Mouse (Mus musculus) neural tube, embryonic 15.5 days (tissue): Measurements from ENCODE around the gene Mettl3. TPM values are rescaled to one million over a fixed set of nuclear protein-coding genes. Genes with fewer than 3 reads are reported as not detected.

Experiments
- ATAC-seq: fragments of 200-750 bp; cut with Nextera tagmentation; 2 replicates; pipeline ENCODE4 v1.8.0; 2017; ENCODE audit warnings: mild to moderate bottlenecking, moderate TSS enrichment, moderate library complexity; ENCODE audit not compliant: low FRiP score
- H3K27ac ChIP-seq: fragments of 300-500 bp; sonication (generic); replicated peaks from 2 replicates; pipeline ENCODE4 v1.5.1; 2015; ENCODE audit warnings: mild to moderate bottlenecking, inconsistent platforms
- H3K27me3 ChIP-seq: fragments of 300-500 bp; sonication (generic); replicated peaks from 2 replicates; pipeline ENCODE4 v1.6.1; 2015; ENCODE audit warnings: inconsistent platforms
- H3K36me3 ChIP-seq: fragments of 300-500 bp; sonication (generic); 2 replicates; pipeline ENCODE4 v1.6.1; 2015; ENCODE audit warnings: inconsistent platforms
- H3K4me1 ChIP-seq: fragments of 300-500 bp; sonication (generic); 2 replicates; pipeline ENCODE4 v1.6.1; 2015; ENCODE audit warnings: inconsistent platforms
- H3K4me2 ChIP-seq: fragments of 300-500 bp; sonication (generic); 2 replicates; pipeline ENCODE4 v1.6.1; 2015; ENCODE audit warnings: inconsistent platforms, mild to moderate bottlenecking, moderate library complexity
- H3K4me3 ChIP-seq: fragments of 300-500 bp; sonication (generic); replicated peaks from 2 replicates; pipeline ENCODE4 v1.5.1; 2015; ENCODE audit warnings: mild to moderate bottlenecking, inconsistent platforms
- H3K9ac ChIP-seq: fragments of 300-500 bp; sonication (generic); replicated peaks from 2 replicates; pipeline ENCODE4 v1.6.1; 2015; ENCODE audit warnings: mild to moderate bottlenecking, inconsistent platforms
- H3K9me3 ChIP-seq: fragments of 300-500 bp; sonication (generic); replicated peaks from 2 replicates; pipeline ENCODE4 v1.6.1; 2016; ENCODE audit warnings: inconsistent platforms
- WGBS: fragments of 180-500 bp; shearing (Covaris S2); methylation state at CpG from one replicate; pipeline ENCODE4 v1.1.7; 2015; ENCODE audit warnings: mixed read lengths; 5-methylcytosine and 5-hydroxymethylcytosine counted together
- polyA plus RNA-seq: library from polyadenylated mRNA; unstranded; fragments of >200 nt; fragmentation: Nextera tagmentation; extraction: Ambion mirVana; gene quantifications from 2 replicates; pipeline ENCODE4 v1.2.1, GENCODE M21; 2015

Gene Mettl3
- polyA plus RNA-seq, 1 experiment from 2014 or later = 44.9 TPM

DNA sequence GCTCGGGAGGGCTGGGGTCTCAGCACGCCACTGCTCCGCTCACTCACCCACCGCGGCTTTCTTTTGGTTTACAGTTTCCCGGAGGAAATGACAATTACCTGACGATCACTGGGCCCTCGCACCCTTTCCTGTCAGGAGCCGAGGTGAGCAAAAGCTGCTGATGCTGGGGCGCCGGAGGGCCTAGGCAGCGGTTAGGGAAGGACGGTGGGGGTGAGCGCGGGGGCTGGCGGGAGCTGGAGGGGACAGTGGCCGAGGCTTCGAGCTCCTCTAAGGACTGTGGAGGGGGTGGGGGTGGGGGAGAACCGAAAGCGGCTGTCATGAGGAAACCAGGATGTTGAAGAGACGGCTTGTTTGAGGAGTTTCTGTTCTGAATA, 25.2 kb downstream of the Mettl3 start:
- Histone ChIP-seq H3K27ac (peak overlapping the region; percentile 89), H3K4me3 (peak overlapping the region; percentile 82), H3K4me2 (peak overlapping the region; percentile 61), H3K4me1 (peaks cover 23% of the 10 kb centered on the region), H3K9me3 (no peaks in the 10 kb centered on the region), H3K36me3 (peaks cover 8% of the 10 kb centered on the region), H3K27me3 (no peaks in the 10 kb centered on the region), H3K9ac (peak overlapping the region; percentile 82)
- ATAC-seq = peak; percentile 51
- WGBS = under 1% methylated on average over 21 of the region's 21 CpGs

DNA sequence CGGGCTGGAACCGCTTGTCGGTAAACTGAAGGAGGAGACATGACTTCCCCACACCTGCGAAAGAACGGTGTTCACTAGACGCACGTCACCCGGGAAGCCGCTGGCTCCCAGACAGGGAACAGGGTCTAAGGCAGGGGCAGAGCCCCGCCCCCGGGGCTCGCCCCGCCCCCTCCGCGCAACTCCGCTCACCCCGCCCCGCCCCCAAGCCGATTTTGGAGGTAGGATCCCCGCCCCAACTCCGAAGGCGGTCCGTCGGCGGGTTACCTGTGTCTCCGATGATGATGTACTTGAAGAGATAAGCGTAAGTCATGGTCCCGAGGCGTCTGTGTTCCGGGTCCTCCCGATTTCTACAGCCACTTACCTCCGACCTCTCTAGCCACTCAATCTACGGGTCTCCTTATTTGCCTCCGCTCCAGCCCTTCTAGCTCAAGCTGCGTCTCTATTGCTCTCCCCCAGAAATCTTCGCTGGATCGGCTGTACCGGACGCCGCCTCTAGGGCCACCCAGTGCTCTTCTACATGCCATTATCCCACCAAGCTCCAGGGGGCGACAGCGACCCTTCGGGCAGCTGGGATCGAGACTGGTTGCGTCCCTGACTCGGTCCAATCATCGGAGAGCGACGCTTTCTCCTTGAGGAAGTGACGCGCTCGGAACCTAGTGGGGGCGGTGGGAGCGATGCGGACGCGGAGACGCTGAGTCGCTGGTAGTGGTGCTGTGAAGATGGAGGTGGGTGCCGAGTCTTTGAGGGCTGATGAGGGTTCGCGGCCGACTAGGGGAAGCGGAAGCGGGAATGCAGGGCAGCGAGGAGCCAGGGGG, 25.8 kb downstream of the Mettl3 start, which contains the start of the genes Tox4 and Rab2b:
Gene Tox4 (plus strand): TSS at position 215 of the 815 bp plus-strand sequence.
Gene Rab2b (minus strand): TSS at position 614 of the 815 bp plus-strand sequence.
- peak; percentile 97 for ATAC-seq
- under 1% methylated on average over 65 of the region's 66 CpGs for WGBS
- peak within 1 kb of the TSS; percentile 89 for H3K27ac ChIP-seq
- peak within 1 kb of the TSS; percentile 82 for H3K9ac ChIP-seq
- peaks cover 23% of the 10 kb centered on the region for H3K4me1 ChIP-seq
- H3K27me3 ChIP-seq = no peaks in the 10 kb centered on the region
- H3K4me2 ChIP-seq = peak within 1 kb of the TSS; percentile 61
- H3K36me3 ChIP-seq = peaks cover 12% of the 10 kb centered on the region
- no peaks in the 10 kb centered on the region for H3K9me3 ChIP-seq
- peak within 1 kb of the TSS; percentile 82 for H3K4me3 ChIP-seq

DNA sequence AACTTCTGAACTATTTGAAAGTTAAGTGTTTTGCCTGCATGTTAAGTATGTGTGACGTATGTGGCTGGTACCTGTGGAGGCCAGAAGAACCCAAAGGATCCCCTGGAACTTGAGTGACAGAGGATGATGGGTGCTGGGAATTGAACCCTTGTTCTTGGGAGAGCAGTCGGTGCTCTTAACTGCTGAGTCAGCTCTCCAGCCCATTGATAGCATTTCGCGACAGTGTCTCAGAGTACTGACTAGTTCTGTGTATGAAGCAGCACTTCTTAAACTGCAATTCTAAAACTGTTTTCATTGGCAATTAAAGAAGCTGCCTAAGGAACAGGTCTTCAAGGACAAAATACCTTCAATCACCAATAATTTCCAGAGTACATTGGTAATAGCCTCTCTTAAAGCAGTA, 27.7 kb downstream of the Mettl3 start:
- no peak overlapping the region for H3K4me2 ChIP-seq
- H3K27me3 ChIP-seq = no peaks in the 10 kb centered on the region
- H3K36me3 ChIP-seq = peaks cover 20% of the 10 kb centered on the region
- H3K9me3 ChIP-seq = no peaks in the 10 kb centered on the region
- H3K27ac ChIP-seq = no peak overlapping the region
- no peak overlapping the region for H3K4me3 ChIP-seq
- 97% methylated on average over 4 of the region's 4 CpGs for WGBS
- H3K4me1 ChIP-seq = peaks cover 20% of the 10 kb centered on the region
- no peak for ATAC-seq
- H3K9ac ChIP-seq = no peak overlapping the region

DNA sequence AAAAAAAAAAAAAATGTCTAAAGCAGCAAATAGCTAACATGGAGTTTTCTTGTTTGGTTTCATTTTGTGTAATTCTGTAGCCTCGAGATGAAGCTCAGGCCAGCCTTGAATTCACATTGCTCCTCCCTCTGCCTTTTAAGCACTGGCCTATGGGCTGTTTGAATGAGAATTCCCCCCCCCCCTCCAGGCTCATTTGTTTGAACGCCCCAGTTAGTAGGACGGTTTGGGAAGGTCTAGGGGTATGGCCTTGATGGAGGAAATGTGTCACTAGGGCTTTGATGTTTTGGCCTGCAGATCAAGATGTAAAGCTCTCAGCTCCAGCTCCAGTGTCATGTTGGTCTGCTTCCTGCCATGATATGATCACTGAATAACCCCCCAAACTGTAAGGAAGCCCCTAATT, 32.1 kb downstream of the Mettl3 start:
- no peaks in the 10 kb centered on the region for H3K9me3 ChIP-seq
- no peak overlapping the region for H3K27ac ChIP-seq
- no peak for ATAC-seq
- no peak overlapping the region for H3K4me2 ChIP-seq
- no peaks in the 10 kb centered on the region for H3K27me3 ChIP-seq
- no peak overlapping the region for H3K9ac ChIP-seq
- H3K4me1 ChIP-seq = peaks cover under 1% of the 10 kb centered on the region; the same call in 1 of the 2 replicates
- H3K4me3 ChIP-seq = no peak overlapping the region
- 75% methylated on average over 3 of the region's 3 CpGs for WGBS
- peaks cover 33% of the 10 kb centered on the region for H3K36me3 ChIP-seq

DNA sequence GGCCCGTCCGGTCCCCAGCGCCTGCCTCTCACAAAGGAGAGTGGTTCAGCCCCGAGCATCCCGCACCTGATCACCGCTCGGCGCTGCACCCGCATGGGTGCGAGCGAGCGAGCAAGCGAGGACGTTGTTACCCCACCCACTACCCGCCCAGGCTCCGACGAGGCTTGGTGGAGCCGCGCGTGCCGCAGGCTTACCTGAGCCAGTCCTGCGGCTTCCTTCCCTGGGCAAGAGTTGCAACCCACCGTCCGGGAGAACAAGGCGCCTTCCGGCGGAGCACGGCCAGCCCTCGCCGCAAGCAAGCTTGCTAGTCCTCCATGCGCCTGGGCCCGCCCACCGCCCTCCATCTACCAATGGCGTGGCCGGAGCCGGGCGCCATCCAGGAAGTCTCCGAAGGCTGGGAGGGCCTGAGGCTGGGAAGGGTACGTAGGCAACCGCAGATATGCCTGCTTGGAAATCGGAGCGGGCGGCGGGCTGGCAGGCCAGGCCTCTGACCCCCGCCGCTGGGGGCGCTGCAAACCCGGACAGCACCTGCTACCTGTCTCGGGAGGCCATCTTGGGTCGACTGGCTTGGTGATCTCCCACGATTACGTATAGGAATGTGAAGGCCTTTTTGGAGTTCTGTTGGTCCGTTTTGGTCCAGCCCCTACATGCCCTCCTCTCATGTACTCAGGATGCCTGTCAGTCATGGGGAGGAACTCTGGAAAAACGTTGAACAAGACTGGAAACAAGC, 47.3 kb downstream of the Mettl3 start, which contains the start of gene Chd8:
Gene Chd8 (minus strand): TSS at position 297 of the 730 bp plus-strand sequence.
- peak; percentile 100 for ATAC-seq
- WGBS = under 1% methylated on average over 54 of the region's 54 CpGs
- Histone ChIP-seq H3K36me3 (peaks cover 10% of the 10 kb centered on the region), H3K27ac (peak within 1 kb of the TSS; percentile 95), H3K9ac (peak within 1 kb of the TSS; percentile 87), H3K27me3 (no peaks in the 10 kb centered on the region), H3K4me1 (peaks cover 29% of the 10 kb centered on the region), H3K9me3 (no peaks in the 10 kb centered on the region), H3K4me3 (peak within 1 kb of the TSS; percentile 90), H3K4me2 (peak within 1 kb of the TSS; percentile 80)

DNA sequence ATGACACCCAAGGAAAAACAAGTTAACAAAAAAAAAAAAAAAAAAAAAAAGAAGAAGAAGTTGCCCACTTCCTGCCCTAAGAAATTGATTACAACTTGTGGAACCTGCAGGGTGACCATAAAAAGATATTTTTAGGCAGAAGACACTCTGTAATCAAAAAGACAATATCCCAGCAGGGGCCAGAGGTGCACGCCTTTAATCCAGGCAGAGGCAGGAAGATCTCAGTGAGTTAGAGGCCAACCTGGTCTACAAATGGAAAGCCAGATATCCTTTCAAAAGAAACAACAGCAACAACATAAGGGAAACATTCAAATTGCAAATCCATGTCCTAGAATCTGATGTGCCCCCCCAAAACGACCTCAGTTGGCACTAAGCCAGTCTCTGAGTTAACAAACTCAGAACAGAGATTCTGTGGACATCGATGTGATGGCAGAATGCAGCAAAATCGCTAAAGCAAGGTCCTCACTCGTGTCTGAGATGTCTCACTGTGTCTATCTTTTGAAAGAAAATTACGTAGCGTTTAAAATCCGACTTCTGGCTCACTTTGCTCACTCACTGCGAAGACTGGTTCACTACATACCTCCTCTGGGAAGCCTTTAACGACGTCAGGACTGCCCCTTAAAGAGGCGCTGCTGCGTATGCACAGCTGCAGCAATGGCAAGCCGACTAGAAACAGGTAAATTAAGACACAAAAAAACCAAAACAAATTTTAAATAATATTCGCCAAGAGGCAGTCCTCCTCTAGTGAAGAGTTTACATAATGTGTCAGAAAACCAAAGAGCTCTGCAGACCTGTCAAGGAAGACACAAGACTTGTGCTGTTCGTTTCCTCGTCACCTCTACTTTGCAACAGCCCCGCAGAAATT, 48.4 kb downstream of the Mettl3 start:
- peak overlapping the region; percentile 87 for H3K9ac ChIP-seq
- H3K4me1 ChIP-seq = peaks cover 29% of the 10 kb centered on the region
- ATAC-seq = no peak
- H3K4me2 ChIP-seq = peak overlapping the region; percentile 80
- peak overlapping the region; percentile 90 for H3K4me3 ChIP-seq
- 8% methylated on average over 18 of the region's 18 CpGs for WGBS
- no peaks in the 10 kb centered on the region for H3K9me3 ChIP-seq
- peak overlapping the region; percentile 95 for H3K27ac ChIP-seq
- no peaks in the 10 kb centered on the region for H3K27me3 ChIP-seq
- peaks cover 6% of the 10 kb centered on the region; the same call in 1 of the 2 replicates for H3K36me3 ChIP-seq

DNA sequence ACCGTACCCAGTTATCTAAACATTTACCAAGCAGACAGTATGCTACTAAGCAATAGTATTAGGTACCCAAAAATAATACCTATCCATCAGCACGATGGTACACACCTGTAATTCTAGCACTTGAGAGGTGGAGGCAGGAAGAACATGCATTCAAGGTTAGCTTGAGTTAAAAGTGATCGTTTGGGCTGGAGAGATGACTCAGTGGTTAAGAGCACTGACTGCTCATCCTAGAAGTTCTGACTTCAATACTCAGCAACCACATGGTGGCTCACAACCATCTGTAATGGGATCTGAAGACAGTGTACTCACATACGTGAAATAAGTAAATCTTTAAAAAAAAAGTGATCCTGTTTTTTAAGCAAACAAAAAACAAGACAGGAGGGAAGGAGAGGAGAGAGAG, 58.8 kb downstream of the Mettl3 start:
- 82% methylated on average over 4 of the region's 4 CpGs for WGBS
- ATAC-seq = no peak
- no peak overlapping the region for H3K4me2 ChIP-seq

More for the DNA sequence above, 58.8 kb downstream of the Mettl3 start:
- H3K36me3 ChIP-seq = no peaks in the 10 kb centered on the region
- no peaks in the 10 kb centered on the region for H3K9me3 ChIP-seq
- H3K27ac ChIP-seq = no peak overlapping the region
- no peak overlapping the region for H3K4me3 ChIP-seq
- peaks cover 26% of the 10 kb centered on the region for H3K4me1 ChIP-seq
- no peak overlapping the region for H3K9ac ChIP-seq
- no peaks in the 10 kb centered on the region for H3K27me3 ChIP-seq

Other genes starting within 250 kb of the Mettl3 start
- 424 and 500 TPM in 2 replicates for gene Hnrnpc, start 201.1 kb downstream of the Mettl3 start, polyA plus RNA-seq
- 42.6 and 46.0 TPM in 2 replicates for gene Rpgrip1, start 194.4 kb downstream of the Mettl3 start, polyA plus RNA-seq
- gene Supt16, start 107.7 kb downstream of the Mettl3 start, polyA plus RNA-seq = 36.8 and 45.9 TPM in 2 replicates
- 30.0 and 30.5 TPM in 2 replicates for gene Chd8, start 47.3 kb downstream of the Mettl3 start, polyA plus RNA-seq
- gene Tox4, start 26.0 kb downstream of the Mettl3 start, polyA plus RNA-seq = 51.0 and 52.5 TPM in 2 replicates
- gene Rab2b, start 25.6 kb downstream of the Mettl3 start, polyA plus RNA-seq = 47.5 and 50.0 TPM in 2 replicates
- gene Sall2, start 23.6 kb upstream of the Mettl3 start, polyA plus RNA-seq = 40.0 and 41.6 TPM in 2 replicates
- gene Olfr1513, start 51.3 kb upstream of the Mettl3 start, polyA plus RNA-seq = not detected in 2 replicates
- 0.09 and 0.13 TPM in 2 replicates for gene Olfr1512, start 74.0 kb upstream of the Mettl3 start, polyA plus RNA-seq
- gene Olfr1511, start 92.3 kb upstream of the Mettl3 start, polyA plus RNA-seq = 0.28 and 0.31 TPM in 2 replicates
- not detected in 2 replicates for gene Olfr1510, start 109.2 kb upstream of the Mettl3 start, polyA plus RNA-seq
- gene Olfr1509, start 137.9 kb upstream of the Mettl3 start, polyA plus RNA-seq = not detected in 2 replicates
- 0.03 TPM in 1 of 2 replicates, not detected in the other for gene Olfr1508, start 162.4 kb upstream of the Mettl3 start, polyA plus RNA-seq
- not detected in 2 replicates for gene Olfr1507, start 190.6 kb upstream of the Mettl3 start, polyA plus RNA-seq